Mouse (Mus musculus) ovary, postnatal 10 days (tissue): Measurements from ENCODE around the gene Il11ra1.
"Not testable (repeated sequence)": the region's sequence is repeated elsewhere in the genome, so short reads cannot be mapped to it uniquely, and the experiment has no call there.

Experiments
- DNase-seq: peaks from one replicate; pipeline ENCODE4 v3.0.0; 2022; ENCODE audit warnings: low spot score

Il11ra1 gene

GRCm38 (mm10) chr4:41755338-41756305 is 55.8 kb downstream of the Il11ra1 start, which contains the start of gene Sigmar1:
Sigmar1 (minus strand) TSS chr4:41756157.
- DNase-seq, result peak; percentile 77

DNA sequence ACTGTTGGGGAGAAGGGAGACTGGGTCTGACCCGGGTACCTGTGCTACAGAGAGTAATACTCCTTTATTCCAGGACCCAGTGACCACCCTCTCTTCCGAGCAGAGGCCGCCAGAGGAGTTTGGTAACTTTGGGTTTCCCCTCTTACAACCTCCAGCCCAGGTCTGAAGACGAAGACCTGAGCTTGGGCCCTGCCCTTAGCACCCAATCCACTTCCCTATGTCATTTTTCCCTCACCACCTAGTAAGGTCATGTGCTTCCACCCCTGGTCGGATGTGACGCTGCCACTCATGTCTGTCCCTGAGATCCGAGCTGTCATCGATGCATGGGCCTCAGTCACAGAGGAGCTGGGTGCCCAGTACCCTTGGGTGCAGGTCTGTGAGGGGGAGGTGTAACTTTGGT is 56.7 kb downstream of the Il11ra1 start:
- no peak for DNase-seq

DNA sequence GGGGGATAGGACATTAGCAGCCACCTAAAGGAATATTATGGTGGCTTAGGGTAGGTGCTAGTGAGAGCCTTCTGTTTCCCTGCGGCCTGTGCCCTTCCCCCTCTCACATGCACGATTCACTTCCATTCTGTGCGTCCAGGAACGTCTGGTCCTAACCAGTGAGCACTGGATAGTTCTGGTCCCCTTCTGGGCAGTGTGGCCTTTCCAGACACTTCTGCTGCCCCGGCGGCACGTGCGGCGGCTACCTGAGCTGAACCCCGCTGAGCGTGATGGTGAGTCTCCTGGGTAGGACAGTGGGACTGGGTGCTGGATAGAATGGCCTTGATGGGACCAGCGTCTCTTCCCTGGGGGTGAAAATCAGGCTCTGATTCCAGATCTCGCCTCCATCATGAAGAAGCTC is 57.5 kb downstream of the Il11ra1 start:
- no peak for DNase-seq

DNA sequence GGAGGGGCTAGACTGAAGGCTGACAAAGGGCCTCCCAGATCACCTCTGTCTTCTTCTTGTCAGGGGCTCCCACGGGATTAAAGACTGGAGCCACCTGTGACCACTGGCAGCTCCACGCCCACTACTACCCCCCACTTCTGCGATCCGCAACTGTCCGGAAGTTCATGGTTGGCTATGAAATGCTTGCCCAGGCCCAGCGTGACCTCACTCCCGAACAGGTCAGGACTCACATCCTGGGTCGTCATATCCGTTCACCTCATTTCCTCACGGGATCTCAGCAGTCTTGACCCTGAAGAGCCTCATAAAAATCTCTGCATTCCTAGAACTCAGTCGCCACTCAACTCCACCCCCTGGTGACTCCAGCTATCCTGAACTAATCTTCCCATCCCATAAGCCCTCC is 58.2 kb downstream of the Il11ra1 start:
- no peak for DNase-seq

DNA sequence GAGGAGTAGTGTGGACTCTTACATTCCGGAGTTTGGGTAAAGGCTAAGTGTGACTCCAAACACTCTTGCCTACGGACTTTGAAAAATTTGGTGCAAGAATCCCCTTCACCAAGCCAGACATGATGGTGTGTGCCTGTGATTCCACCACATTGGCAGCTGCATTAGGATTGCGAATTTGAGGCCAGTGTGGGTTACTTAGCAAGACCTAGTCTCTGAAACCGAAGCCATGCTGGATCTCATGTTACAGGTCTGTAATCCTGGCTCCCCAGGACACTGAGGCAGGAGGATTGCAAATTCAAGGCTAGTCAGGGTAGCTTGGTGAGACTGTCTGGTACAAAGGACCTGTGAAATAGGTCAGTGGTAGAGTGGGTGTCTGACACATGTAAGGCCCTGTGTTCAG is 58.9 kb downstream of the Il11ra1 start:
- no peak for DNase-seq

- DNase-seq, result no peak
These were observed 59.4 kb downstream of the Il11ra1 start for GRCm38 (mm10) chr4:41759206-41759605.

- no peak for DNase-seq
These were observed 60.0 kb downstream of the Il11ra1 start for GRCm38 (mm10) chr4:41759656-41760287.

GRCm38 (mm10) chr4:41760288-41760721 is 60.5 kb downstream of the Il11ra1 start:
- DNase-seq, result peak; percentile 88

- no peak for DNase-seq
These were observed 61.1 kb downstream of the Il11ra1 start for GRCm38 (mm10) chr4:41760911-41761310.

DNA sequence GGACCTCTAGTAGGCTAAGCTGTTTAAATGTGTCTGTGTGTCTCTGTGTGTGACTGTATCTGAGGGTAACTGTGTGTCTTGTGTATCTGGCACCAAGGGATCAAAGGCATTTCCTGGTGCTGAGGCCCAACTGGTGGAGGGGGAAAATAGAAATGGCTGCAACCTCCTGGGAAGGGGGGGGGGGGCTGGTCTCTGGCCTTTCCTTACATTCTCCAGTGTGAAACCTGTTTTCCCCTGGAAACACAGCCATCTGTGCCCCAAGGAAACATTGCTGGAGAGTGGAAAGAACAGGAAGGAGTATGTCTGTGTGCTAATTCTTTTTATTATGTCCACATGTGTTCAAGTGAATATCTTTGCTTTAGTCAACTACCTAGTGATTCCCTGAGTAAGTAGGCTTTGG is 61.9 kb downstream of the Il11ra1 start:
- no peak for DNase-seq

GRCm38 (mm10) chr4:41762099-41762687 is 62.4 kb downstream of the Il11ra1 start:
- DNase-seq, result peak; percentile 25

GRCm38 (mm10) chr4:41762688-41763114 is 62.9 kb downstream of the Il11ra1 start:
- peak; percentile 58 for DNase-seq

DNA sequence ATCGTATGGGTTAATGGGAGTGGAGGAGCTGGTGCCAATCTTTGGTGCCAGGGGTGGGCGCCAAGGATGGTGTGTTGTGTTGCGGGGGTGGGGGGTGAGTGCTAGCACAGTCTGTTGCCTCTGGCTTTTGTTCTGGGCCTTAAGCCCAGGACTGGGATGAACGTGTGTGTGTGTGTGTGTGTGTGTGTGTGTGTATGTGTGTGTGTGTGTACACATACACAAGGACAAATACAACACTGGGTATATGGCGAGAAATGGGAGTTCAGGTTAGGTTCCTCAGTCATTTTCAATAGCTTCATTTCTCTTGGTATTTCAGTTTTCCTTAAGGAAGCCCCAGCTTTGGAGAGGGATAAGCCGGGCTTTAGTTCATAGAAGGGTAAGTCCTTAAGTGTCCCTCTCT is 63.4 kb downstream of the Il11ra1 start:
- DNase-seq, result not testable (repeated sequence)

- DNase-seq, result not testable (repeated sequence)
These were observed 67.5 kb downstream of the Il11ra1 start for GRCm38 (mm10) chr4:41767301-41767700.

DNA sequence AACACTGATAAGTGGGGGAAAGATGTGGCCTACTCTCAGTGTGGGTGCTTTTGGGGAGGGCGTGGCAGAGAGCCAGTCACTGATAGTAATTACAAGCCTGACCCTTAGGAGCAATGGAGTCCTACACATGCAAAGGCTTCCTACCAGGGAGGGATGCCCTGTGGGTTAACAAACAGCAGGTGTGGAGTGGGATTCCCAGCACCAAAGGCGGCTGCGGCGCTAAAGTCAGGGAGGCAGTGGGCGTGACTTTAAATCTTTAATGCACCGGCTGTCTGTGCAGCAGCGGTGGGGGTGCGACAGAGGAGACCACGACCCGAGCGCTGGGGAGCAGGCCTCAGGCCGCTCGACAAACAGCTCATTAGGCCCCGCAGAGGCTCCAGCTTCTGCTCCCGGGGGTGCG is 73.2 kb downstream of the Il11ra1 start:
- not testable (repeated sequence) for DNase-seq

- DNase-seq, result peak; percentile 64
These were observed 73.7 kb downstream of the Il11ra1 start for GRCm38 (mm10) chr4:41773502-41773901.

DNA sequence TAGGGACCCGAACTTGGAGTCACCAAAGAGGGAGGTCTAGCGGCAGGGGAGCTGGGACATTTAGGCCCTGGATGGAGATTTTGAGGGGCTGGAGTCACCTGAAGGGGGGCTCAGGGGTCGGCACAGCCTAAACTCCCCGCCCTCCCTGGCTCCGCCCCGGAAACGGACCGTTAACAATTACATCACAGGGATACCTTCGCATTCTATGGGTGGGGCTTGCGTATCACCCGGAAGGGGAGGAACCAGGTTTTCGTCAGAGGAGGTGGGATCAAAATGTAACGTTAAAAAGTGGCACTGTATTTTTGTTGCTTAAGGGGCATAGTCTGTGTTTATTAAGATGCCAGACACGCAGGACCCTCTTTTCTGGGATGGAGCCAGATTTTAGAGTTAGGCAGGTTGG is 74.2 kb downstream of the Il11ra1 start, which contains the start of gene Ccl27a:
TSS of gene Ccl27a (minus strand) at position 246 of the 400 bp plus-strand sequence.
- peak; percentile 47 for DNase-seq

GRCm38 (mm10) chr4:41774506-41774905 is 74.7 kb downstream of the Il11ra1 start:
- DNase-seq, result not testable (repeated sequence)

DNA sequence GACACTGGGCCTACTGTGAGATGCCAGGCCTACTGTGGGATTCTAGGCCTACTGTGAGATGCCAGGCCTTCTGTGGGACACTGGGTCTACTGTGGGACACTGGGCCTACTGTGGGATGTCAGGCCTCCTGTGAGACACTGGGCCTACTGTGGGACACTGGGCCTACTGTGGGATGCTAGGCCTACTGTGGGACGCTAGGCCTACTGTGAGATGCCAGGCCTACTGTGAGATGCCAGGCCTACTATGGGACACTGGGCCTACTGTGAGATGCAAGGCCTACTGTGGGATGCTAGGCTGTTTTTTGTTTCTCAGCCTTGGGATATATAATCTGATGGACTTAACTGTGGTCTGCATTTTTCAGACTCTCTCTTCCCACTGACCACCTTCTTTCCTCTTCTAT is 76.1 kb downstream of the Il11ra1 start:
- not testable (repeated sequence) for DNase-seq

DNA sequence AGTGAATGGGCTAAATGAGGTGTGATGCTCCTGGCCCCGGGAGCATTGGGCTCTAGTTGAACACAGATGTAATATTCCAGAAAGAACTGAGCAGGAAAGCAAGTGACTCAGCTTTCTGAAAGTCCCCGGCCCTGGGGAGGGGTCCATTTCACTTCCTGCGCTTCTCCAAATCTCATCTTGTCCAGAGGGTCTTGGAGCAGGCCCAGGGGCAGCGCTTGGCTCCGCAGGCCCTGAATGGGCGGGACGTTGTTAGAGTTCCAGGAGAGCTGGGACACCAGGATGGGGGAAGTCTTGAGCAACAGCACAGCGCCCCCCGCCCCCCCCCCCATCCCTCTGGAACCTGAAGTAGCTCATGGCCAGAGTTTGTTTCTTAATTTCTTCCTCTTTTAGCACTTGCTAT is 81.5 kb downstream of the Il11ra1 start:
- not testable (repeated sequence) for DNase-seq

DNA sequence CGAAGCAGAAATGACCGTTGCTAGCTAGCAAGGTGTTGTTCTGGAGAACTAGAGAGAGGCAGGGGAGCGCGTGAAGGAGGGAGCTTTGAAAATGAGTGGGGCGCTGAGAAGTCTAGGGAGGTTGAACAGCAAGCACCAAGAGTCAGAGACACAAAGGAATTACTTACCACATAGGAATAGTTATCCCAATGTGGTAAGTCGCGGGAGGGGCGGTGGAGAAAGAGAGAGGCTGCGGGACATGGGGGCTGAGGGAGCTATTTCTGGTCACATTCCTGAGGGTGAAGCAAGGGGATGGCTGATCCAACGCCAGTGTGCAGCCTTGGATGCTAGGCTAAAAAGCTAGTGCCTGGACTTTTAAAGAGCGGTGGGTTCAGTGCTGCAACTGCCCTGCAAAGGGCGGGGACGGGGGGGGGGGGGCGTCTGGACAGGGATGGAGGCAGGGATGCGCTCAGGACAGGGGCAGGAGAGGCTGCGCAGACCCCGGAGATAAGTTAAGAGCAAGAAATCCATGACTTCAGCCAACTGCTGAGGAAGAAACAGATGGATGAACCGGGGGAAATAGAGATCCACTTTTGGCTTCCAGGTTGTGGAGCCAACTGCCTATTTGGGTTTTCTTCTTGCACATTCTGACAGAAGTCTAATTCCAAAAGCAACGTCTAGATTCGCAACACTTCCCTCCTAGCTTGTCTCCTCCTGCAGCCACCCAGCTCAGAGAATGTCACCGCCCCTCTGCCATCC is 82.1 kb downstream of the Il11ra1 start:
- not testable (repeated sequence) for DNase-seq

GRCm38 (mm10) chr4:41782711-41783110 is 82.9 kb downstream of the Il11ra1 start:
- DNase-seq, result not testable (repeated sequence)
